Mouse (Mus musculus) cerebellum, adult 2 months (tissue): ENCODE results near the gene Mmp8. TPM values are rescaled to one million over a fixed set of nuclear protein-coding genes. Genes with fewer than 3 reads are reported as not detected.

Experiments
- DNase-seq, 2 experiments: peaks; one replicate each; pipeline ENCODE4 v3.0.0; 2021
- H3K27ac ChIP-seq: fragments of 200-500 bp; 2 replicates; pipeline ENCODE4 v1.5.1; 2012; ENCODE audit warnings: low read length, control low read depth, inconsistent platforms; ENCODE audit not compliant: insufficient read depth
- H3K27me3 ChIP-seq: fragments of 200-500 bp; 2 replicates; pipeline ENCODE4 v1.6.1; 2012; ENCODE audit warnings: inconsistent platforms, mild to moderate bottlenecking, low read length, moderate library complexity; ENCODE audit not compliant: control insufficient read depth, insufficient read depth
- H3K4me1 ChIP-seq: fragments of 200-500 bp; 2 replicates; pipeline ENCODE4 v1.6.1; 2011; ENCODE audit warnings: low read length; ENCODE audit not compliant: control insufficient read depth, insufficient read depth
- H3K4me3 ChIP-seq: fragments of 200-500 bp; replicated peaks from 2 replicates; pipeline ENCODE3; 2011; ENCODE audit warnings: mild to moderate bottlenecking, low read depth, low read length, control low read depth; ENCODE audit not compliant: insufficient read depth
- CTCF ChIP-seq: fragments of 200-500 bp; IDR thresholded peaks from 2 replicates; pipeline ENCODE4 v1.5.1; 2011; ENCODE audit warnings: low read depth, mild to moderate bottlenecking, control low read depth, low read length, moderate library complexity, borderline replicate concordance; ENCODE audit not compliant: insufficient read depth
- POLR2A ChIP-seq: fragments of 200-500 bp; IDR thresholded peaks from 2 replicates; pipeline ENCODE4 v1.6.1; 2011; ENCODE audit warnings: low read length, control low read depth, borderline replicate concordance; ENCODE audit not compliant: insufficient read depth
- WGBS: fragments of 180-500 bp; shearing (Covaris S2); methylation state at CpG from one replicate; pipeline ENCODE4 v1.1.7; 2018; 5-methylcytosine and 5-hydroxymethylcytosine counted together
- polyA plus RNA-seq: library from polyadenylated mRNA; depleted of rRNA; stranded (reverse); fragments of >200 nt; gene quantifications from 2 replicates; pipeline ENCODE4 v1.2.3, GENCODE M21; 2012

Mmp8 gene
- polyA plus RNA-seq, 1 experiment, result 0.21 TPM

GRCm38 (mm10) chr9:7545920-7546319 lies 12.3 kb upstream of the Mmp8 start:
- no peaks in the 10 kb centered on the region for H3K4me1 ChIP-seq
- no peak overlapping the region for H3K27ac ChIP-seq
- 88% methylated on average over 7 of the region's 7 CpGs for WGBS
- no peak for DNase-seq
- TF ChIP-seq CTCF, result no peak
- no peak for TF ChIP-seq POLR2A
- H3K27me3 ChIP-seq, result no peaks in the 10 kb centered on the region
- H3K4me3 ChIP-seq, result no peak overlapping the region

GRCm38 (mm10) chr9:7551943-7552342 lies 6.3 kb upstream of the Mmp8 start:
- H3K27me3 ChIP-seq, result no peaks in the 10 kb centered on the region
- no peak overlapping the region for H3K4me3 ChIP-seq
- DNase-seq, result no peak
- H3K27ac ChIP-seq, result no peak overlapping the region
- no peak for TF ChIP-seq POLR2A
- no peaks in the 10 kb centered on the region for H3K4me1 ChIP-seq

- TF ChIP-seq CTCF (no peak), POLR2A (no peak)
- 83% methylated on average over 3 of the region's 3 CpGs for WGBS
- Histone ChIP-seq H3K27me3 (no peaks in the 10 kb centered on the region), H3K4me1 (no peaks in the 10 kb centered on the region), H3K4me3 (no peak overlapping the region), H3K27ac (no peak overlapping the region)
- DNase-seq, result no peak
Measured at GRCm38 (mm10) chr9:7553536-7553935, 4.7 kb upstream of the Mmp8 start.

GRCm38 (mm10) chr9:7554382-7554781 lies 3.9 kb upstream of the Mmp8 start:
- Histone ChIP-seq H3K27ac (no peak overlapping the region), H3K4me3 (no peak overlapping the region), H3K27me3 (no peaks in the 10 kb centered on the region), H3K4me1 (no peaks in the 10 kb centered on the region)
- no peak for DNase-seq
- TF ChIP-seq POLR2A, result no peak
- TF ChIP-seq CTCF, result no peak
- 31% methylated on average over 3 of the region's 3 CpGs for WGBS

- 67% methylated on average over 4 of the region's 4 CpGs for WGBS
- TF ChIP-seq CTCF, result no peak
- TF ChIP-seq POLR2A, result no peak
- Histone ChIP-seq H3K27me3 (no peaks in the 10 kb centered on the region), H3K4me1 (no peaks in the 10 kb centered on the region), H3K27ac (no peak overlapping the region), H3K4me3 (no peak overlapping the region)
- no peak for DNase-seq
Measured at GRCm38 (mm10) chr9:7560026-7560425, 1.8 kb downstream of the Mmp8 start.

GRCm38 (mm10) chr9:7567376-7567775 lies 9.1 kb downstream of the Mmp8 start:
- no peaks in the 10 kb centered on the region for H3K4me1 ChIP-seq
- 73% methylated on average over 7 of the region's 7 CpGs for WGBS
- no peak for DNase-seq
- no peak overlapping the region for H3K4me3 ChIP-seq
- H3K27me3 ChIP-seq, result no peaks in the 10 kb centered on the region
- no peak for TF ChIP-seq CTCF
- TF ChIP-seq POLR2A, result no peak
- H3K27ac ChIP-seq, result no peak overlapping the region

GRCm38 (mm10) chr9:7567923-7568322 lies 9.7 kb downstream of the Mmp8 start:
- Histone ChIP-seq H3K27ac (no peak overlapping the region), H3K27me3 (no peaks in the 10 kb centered on the region), H3K4me1 (no peaks in the 10 kb centered on the region), H3K4me3 (no peak overlapping the region)
- 73% methylated on average over 2 of the region's 2 CpGs for WGBS
- TF ChIP-seq CTCF, result no peak
- no peak for TF ChIP-seq POLR2A
- no peak for DNase-seq

- H3K4me1 ChIP-seq, result no peaks in the 10 kb centered on the region
- no peak for DNase-seq
- H3K27me3 ChIP-seq, result no peaks in the 10 kb centered on the region
- TF ChIP-seq POLR2A (no peak), CTCF (no peak)
- no peak overlapping the region for H3K4me3 ChIP-seq
- H3K27ac ChIP-seq, result no peak overlapping the region
- WGBS, result 89% methylated on average over 1 of the region's 1 CpGs
Measured at GRCm38 (mm10) chr9:7570485-7570884, 12.2 kb downstream of the Mmp8 start.
